Mouse (Mus musculus): ENCODE results near the gene Adgrg1.

Adgrg1 gene

DNA sequence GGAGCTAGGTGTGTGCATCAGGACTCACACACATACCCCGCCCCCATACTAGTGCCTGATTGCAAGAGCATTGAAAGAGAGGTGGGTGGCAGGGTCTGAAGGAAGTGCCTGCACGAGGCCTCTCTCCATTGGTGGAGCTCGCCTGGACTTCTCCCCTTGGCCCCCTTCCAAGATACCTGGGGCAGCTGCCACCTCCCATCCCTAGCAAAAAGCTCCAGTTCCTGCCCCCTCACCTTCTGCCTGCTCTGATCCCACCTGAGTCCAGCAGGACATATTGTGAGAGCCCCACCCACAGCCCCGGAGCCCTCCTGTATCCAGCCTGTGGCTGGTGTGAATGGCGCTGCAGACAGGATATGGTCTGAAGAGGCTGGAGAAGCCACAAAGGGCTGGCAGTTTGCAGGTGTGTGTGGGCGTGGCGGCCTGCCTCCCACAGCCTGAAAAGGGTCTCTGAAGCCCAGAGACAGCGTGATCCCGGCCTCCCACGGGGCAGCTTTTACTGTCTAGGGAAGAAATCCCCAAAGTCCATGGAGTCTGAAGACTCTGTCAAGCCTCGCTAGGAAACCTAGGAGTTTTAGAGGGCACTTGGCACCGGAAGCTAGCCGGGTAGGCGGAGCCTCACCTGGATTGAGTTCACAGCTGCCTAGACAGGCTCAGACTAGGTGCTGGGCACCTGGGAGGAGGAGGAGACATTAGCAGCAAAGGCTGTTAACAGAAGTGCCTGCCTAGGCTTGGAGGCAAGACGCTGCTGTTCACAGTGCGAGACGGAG lies 2.3 kb downstream of the Adgrg1 start:
- DNase-seq = peak; percentile 71 to 82

DNA sequence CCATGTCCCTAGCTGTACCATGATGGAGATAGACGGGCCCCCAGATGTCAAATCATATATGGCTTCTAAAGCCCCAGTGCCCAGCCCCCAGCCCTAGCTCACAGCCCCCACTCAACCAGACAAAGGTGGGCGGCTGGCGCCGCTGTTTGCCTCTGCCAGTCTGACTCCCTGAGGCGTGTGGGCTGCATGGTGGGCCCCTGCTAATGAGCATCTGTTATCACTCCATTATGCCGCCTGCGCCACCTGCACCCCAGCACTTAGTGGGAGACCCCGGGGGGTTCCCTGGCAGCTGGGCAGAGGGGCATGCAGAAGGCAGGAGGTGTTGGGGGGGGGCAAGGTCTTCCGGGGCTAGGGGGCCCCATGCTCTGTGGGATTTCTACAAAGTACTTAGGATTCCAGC lies 3.6 kb downstream of the Adgrg1 start:
- peak; percentile 42 to 69 for DNase-seq

DNA sequence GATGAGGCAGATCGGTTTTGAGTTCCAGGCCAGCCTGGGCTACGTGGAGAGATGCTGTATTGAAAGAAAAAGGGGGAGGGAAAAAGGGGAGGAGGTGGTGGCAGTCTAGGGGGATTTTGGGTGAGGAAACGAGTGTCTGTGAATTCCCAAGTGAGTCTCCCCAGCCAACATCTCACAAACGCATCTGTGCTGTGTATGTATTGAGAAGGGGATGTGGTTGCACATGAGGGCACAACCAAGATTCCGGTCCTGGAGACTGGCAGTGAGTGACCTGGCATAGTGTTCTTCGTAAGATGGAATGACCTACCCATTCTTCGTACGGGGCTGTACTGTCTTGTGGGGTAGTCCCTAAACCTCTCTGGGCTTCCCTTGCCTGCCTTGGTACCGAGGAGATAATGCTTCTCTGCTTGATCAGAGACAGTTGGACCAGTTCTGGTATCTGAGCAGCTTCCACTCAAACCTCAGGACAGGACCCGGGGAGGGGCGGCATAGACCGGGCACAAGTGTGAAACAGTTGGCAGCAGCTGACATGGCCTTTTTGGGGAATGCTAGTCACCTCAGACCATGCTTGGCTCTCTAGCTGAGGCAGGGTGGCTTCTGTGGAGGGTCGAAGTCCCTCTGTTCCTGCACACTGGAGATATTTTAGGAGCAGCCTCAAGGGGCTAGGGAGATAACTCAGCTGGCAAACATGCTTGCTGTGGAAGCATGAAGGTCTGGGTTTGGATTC lies 4.2 kb downstream of the Adgrg1 start:
- DNase-seq = no peak

DNA sequence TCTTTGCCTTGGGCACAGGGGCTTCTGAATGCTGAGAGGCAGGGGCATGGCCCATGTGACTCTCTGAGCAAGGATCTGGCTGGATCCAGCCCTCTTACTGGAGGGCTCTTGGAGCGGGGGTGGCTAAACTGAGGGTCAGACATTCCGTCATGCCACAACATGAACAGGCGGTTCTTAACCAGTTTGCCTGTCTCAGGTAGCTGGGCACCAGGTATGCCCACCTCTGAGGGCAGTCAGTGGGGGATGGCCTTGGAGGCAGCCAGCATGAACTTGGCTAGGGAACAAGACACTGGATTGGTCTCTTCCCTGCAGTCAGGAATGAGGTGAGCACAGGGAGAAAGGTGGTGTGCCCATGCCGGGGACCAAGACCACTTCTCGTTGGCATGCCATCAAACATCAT lies 5.6 kb downstream of the Adgrg1 start:
- DNase-seq = no peak

DNA sequence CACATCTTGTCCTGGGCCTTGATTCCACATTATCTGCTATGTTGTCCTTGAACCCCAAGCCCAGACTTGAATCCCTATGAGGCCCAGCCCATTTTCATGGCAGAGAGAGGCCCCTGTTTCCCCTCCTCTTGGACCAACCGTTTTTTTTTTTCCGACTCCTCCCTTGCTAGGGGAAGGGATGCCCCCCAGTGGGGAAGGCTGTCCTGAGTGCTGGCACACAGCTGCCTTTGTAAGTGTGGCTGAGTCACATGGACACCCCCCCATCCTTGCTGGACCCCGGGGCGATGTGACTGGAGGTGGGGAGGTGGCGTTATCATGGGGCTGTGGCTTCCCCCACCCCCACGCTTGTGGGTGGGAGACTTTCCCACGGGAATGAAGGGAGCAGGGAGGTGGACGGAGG lies 6.4 kb downstream of the Adgrg1 start:
- peak in 1 of 2 experiments; percentile 44 for DNase-seq

DNA sequence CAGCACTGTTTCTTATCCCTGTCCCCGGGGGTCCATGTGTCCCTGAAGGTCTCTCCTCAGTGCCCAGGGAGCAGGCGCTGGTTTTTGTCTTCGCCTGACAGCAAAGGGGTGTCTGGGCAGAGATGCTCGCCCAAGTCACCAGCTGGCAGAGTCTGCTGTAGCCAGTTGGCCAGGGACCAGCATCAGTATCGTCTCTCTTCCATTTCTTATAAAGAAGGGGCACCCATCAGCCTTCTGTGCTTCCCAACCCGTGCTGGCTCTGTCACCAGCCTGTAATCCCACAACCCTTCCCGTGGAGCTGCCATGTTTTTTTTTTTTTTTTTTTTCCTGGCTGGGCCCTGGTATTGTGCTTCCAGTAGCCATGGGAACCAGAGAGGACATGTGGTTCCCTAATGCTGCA lies 7.3 kb downstream of the Adgrg1 start:
- DNase-seq = no peak

DNA sequence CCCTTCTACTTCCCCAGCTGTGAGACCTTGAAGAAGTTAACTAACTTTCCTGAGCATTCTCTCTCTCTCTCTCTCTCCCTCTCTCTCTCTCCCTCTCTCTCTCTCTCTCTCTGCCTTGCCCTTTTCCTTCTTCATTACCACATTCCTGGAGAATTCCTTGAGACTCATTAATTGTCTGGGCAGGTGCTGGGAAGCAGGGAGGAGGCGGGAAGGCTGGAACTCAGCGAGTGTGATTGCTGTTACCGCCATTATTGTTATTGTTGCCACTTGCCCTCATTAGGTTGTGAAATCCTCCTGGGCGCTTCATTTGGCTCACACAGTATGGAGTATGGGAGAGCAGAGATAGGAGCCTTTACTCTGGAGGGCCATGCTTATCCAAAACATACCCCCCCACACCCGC lies 8.6 kb downstream of the Adgrg1 start:
- no peak for DNase-seq

DNA sequence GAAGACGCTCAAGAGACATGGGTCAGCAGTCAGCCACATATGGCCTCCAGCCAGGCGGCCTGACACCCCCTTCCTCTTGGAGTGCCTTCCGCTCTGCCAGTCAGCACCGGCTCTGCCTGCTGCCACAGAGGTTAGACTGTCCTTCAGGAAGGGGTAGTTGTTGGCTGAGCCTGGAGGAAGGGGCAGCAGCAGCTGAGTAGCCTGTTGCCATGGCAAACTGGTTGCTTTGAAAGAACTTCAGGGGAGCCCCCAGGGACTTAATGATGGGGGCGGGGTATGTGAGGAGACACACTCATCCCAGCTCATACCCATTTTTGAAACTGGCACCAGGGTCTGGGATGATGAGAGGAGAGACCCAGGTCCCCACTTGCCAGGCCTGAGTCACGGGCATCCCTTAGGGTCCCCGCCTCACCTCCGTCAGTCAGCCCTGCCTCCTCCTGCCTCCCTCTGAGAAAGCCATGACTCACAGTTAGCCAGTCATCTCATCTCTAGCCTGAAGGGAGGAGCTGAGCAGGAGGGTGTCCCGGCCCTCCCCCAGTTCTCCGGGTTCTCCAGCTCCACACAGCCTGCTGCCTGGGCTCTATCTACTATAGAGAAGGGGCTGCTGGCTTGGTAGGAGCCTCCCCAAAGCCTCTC lies 9.4 kb downstream of the Adgrg1 start:
- no peak for DNase-seq

DNA sequence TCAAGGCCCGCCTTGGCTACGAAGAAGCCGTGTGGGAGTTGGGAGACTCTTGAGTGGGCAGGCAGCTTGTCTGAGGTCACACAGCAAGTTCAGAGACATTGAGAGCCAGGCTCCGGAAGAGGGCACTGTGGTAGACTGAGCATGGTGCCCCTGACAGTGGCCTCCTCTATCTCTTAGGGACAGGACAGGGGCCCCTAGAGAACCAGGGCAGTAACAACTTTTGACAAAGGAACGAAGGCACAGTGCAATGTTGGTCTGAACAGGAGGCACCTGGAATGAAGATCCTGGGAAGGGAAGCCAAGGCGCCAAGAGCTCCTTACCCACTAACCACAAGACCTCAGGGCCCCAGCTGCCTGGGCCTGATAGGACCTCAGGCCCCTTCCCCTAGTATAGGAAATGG lies 10.5 kb downstream of the Adgrg1 start:
- peak; percentile 50 to 59 for DNase-seq

DNA sequence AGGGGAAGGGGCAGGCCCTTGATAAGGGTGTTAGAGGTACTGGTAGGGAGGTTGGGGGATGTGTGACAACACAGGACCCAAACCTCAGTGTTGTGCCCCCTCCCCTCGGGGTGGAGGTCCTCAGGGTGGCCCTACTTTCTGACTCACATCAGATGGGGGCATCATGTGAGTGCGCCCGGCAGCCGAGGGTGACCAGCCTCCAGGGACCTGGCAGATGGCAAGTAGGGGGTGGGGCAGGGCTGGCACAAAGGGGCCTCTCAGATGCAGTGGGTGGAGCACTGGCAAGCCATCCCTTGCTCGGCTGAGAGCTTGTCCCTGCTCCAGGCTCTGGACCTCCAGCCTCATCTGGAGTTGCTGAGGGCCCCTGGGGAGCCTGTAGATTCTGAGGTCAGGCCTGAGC lies 12.1 kb downstream of the Adgrg1 start:
- no peak for DNase-seq

DNA sequence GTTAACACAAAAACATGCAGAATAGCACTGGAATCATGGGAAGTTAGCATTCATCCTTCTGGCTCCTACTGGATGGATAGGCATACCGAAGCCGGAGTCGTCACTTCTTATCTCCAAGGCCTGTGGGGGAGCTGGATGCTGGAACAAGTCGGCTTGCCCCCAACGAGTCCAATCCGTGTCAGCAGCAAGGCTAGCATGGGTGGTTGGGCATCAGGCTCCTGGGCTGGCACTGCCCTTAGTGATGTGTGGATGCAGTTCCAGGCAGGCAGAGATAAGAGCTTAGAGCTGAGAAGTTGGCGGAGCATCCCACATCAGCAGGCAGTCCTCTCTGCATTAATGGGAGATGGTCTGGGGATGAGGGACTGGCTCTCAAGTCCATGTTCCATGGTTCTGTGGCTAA lies 13.0 kb downstream of the Adgrg1 start:
- no peak for DNase-seq

DNA sequence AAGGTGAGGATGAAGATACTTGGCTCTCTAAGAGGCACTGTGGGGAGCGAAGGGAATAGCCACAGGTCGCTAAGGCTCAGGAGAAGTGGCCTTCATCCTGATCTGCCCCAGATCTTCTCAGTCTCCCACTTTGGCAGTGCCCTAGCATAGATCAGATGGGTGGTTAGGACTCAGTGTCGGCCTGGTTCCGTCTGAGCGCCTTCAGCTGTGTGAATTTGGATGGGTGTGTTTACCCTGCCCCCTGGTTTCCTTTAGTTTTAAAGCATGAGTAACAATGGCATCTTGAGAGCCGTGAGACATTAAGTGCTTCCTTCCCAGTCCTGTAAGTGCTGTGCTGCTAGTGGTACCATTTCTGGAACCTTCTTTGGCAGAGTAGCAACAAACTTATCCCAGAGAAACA lies 14.1 kb downstream of the Adgrg1 start:
- no peak for DNase-seq

DNA sequence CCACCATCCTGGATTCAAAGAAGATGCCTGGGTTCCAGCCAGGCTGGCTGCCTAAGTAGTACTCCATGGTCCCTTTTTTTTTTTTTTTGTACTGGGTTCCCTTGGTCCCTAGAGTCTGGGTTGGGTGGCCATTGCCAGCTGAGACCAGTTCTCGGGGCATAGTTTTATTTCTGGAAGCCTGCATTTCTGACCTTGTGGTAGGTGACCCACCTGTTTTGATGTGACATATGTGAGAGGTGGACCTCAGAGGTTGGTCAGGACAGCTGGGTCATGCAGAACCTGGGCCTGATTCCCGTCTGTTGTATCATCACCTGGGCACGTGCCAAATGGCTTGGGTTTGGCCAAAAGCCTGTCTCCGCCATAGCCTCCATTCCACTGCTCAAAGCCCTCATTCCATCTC lies 15.2 kb downstream of the Adgrg1 start:
- DNase-seq = no peak

DNA sequence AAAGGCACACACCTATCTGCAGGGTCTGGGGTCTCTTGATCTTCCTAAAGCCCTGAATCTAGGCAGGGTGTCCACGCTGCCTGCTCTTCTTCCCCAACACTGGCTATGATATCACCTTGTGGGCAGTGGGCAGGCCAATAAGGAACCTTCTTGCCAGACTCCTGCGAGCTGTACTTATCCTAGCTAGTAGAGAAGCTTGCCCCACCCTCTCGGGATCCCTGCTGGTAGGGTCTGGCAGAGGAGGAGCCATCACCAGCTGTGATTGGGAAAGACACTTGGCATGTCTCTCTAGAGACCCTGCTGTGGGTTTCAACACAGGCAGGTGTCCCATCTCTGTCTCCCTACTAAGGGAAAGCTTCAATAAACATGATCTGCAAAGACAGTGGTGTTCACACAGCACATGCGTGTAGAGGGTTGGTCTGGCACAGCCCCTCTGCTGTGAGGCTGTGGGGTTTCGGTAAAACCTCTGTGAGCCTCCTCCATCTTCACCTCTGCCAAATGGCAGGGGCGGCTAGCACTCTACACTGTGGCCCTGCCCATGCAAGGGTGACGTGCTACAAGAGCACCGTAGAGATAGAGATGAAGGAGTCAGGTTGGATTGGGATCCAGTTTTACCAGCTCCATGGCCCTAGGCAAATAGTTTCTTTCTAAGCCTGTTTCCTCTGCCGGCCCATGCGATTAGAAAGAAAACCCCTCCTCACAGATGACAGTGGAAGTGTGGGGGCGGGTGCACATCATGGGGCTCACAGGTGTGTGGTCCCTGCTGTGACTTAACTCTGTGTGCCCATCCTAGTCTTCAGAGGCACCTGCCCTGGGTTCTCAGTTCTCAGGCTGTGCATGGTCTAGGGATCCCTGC lies 16.3 kb downstream of the Adgrg1 start:
- DNase-seq = peak; percentile 50 to 70

DNA sequence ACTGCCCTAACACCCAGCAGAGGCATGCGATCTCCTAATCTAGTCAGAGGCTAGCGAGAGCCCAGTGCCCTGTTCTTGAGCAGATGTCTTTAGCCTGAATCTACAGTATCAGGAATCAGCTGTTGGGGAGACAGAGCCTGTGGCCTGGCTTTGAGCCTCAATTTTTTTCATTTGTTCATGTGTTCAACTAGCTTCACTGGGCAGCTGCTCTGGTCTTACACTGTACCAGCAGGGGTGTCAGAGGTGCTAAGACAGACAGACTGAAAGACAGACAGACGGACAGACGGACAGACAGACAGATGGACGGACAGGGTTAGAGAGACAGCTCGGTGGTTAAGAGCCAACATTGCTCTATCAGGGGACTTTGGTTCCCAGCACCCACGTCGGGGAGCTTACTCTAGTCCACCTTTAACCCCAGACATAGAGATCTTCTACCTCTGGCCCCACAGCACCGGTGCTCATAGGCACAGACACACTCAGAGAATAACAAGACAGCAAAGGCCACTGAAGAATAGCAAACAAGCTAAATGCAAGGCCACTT lies 17.0 kb downstream of the Adgrg1 start:
- no peak for DNase-seq

DNA sequence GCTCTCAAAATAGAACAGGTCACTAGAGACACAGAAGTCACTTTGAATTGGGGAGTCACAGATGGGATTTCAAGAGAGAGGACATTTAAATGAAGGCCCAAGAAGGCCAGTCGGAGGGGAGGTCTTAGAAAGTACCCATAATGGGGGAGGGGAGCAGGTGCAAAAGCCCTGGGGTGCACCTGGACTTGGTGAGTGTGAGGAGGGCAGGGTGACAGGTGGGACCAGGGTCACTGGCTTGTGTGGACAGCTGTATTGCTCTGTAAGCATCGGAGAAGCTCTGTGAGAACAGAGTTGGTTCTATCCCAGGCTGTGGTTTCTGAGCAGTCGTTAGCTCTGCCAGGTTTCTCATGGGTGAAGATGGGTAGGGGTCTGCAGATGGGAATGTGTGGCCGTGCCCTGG lies 17.5 kb downstream of the Adgrg1 start:
- no peak for DNase-seq

DNA sequence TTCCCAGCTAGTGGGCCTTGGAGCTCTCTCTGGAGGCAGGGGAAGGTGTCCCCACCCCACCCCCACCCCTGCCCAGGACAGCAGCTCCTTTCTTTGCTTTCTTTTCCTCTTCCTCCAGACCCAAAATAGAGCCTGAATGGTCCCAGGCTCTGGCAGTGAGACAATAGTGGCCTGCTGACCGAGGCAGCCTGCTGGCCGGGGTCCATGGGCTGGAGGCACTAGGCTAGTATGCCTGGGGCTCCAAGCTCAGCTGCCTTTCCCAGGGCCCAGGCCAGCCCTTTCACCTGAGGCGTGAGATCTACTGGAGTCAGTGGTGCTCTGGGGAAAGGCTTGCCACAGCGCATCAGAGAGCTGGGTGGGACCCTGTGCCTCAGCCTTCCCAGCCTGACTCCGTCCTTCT lies 18.0 kb downstream of the Adgrg1 start:
- no peak for DNase-seq

DNA sequence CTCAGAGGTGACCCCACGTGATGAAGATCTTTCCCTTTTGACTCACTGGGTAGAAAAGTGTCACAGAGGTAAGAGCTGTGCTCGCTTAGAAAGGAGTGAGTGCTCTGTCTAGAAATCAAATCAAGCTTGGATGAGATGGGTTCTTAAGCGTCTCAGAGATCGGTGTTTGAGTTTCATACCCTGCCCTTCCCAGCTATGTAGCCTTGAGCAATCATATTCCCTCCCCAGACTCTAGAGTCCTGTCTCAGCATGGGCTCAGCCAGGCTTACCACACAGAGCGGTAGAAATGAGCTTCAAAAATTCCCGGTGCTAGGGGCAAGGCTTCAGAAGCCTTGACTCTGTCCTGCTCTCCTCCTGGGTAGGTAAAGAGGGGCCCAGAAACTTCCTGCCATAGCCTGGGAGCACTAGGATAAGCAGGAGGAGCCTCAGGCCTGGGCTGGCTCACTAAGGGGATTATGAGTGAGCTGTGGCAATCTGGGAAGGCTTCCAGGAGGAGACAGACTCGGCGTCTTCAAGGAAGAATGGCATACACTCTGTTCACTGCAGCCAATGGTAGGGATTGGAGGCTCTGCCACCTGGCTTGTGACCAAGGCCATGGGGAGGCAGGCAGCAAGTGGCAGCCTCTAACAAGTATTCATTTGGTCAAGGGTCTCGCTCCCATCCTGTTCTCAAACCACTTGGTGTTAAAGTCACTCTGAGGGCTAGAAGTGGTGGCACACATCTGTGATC lies 18.6 kb downstream of the Adgrg1 start:
- no peak for DNase-seq

DNA sequence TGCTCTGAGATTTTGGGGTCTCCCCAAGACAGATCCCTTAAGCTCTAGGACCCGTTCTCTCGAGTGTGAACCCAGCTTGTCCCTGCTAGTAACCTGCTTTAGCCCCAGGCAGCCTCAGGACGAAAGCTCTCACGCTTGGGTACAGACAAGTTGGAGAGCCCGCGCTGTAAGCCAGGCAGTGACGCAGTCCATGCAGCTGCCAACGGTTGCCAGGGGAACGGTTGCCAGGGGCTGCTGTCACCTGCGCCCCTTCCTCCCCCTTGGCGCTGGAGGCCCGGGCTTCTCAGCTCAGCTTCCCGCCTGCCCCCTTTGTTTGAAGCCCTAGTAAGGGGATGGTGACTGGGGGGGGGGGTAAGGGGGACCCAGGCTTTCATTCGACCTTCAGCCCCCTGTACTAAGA lies 19.5 kb downstream of the Adgrg1 start:
- peak; percentile 83 to 93 for DNase-seq

DNA sequence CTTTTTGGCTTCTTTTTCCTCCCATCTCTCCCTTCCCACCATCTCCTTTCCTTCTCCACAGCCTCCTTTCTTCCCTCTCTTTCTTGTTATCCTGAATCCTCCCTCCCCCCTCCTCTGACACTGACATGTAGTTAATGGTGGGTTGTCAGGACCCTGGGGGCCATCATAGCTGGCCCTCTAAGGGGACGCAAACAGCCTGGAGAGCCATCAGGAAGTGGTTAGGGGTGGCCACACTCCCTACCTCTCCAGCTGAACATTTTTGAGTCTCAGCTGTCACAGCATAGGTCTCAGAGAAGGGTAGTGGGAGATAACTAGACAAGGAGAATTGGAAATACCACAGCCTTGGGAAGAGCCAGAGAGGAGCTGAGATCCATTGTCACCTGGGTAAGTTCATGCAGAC lies 20.0 kb downstream of the Adgrg1 start:
- DNase-seq = no peak

DNA sequence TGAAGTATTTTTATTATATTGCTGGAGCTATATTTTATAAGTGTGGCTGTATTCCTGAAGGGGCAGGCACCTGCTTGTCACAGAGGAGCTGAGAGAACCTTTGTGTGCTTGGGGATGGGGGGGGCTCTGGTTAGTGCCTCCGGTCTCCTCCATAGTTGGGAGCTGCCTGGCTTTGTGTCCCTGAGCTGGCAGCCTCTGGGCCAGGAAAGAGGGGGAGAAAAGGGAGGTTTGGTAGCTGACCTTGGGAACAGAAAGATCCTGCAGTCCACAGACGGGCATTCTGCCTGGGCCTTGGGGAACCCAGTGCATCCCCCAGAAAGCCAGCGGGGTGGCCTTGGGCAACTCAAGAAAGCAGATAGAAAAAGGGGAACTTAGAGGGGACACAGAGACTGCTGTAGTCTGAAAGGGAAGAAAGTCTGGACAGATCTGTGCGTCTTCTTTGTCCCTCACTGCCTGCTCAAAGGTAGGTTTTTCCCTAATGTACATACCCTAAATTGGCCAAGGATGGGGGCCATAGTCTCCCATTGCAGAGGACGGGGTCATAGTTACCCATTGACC lies 20.9 kb downstream of the Adgrg1 start:
- no peak for DNase-seq

DNA sequence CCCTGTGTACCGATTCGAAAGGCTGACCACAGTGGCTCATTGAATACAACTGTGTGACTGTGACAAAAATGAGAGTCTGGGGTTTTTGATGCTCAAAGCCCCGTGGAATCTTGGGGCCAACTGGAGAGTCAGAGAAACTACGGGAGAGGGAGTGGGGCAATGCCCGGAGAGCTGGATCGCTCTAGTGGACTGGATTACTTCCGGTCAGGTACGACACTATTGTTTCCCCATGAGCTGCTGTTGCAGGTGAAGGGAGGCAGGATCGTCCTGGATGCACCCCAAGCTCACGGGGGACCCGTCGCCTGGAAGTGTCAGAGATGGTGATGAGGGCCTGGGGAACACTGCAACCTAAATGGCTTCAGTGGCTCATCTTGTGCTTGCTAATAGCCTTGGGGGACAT lies 21.5 kb downstream of the Adgrg1 start:
- DNase-seq = no peak
